Mouse (Mus musculus): ENCODE results near the gene Efcab8. TPM values are rescaled to one million over a fixed set of nuclear protein-coding genes. Genes with fewer than 3 reads are reported as not detected.

Efcab8 gene
- total and polyA plus RNA-seq, 3 experiments, result 0.04 to 0.19 TPM; not detected in 1

GRCm38 (mm10) chr2:153859581-153859980 is 79.8 kb downstream of the Efcab8 start:
- H3K36me3 ChIP-seq (ENCODE audit: control insufficient read depth in 1 of 2, insufficient read depth in 2 of 2, low read length in 2 of 2), result no peaks in the 10 kb centered on the region
- H3K9me3 ChIP-seq (replicated peaks; ENCODE audit: insufficient read depth, low read length), result no peaks in the 10 kb centered on the region
- H3K4me1 ChIP-seq (ENCODE audit: control insufficient read depth in 1 of 2, insufficient read depth in 2 of 2, low read length in 2 of 2), result no peaks in the 10 kb centered on the region
- no peak overlapping the region for H3K4me3 ChIP-seq (ENCODE audit: control insufficient read depth in 1 of 2, insufficient read depth in 1 of 2, low read depth in 2 of 2, low read length in 2 of 2)
- no peak overlapping the region for H3K9ac ChIP-seq (ENCODE audit: control insufficient read depth, low read depth, low read length, poor library complexity, severe bottlenecking)
- no peak for TF ChIP-seq ZKSCAN1 (IDR thresholded peaks at IDR 0.05; ENCODE audit: low read depth, low read length)
- TF ChIP-seq MAFK (IDR thresholded peaks at IDR 0.05; ENCODE audit: borderline replicate concordance, low read depth, low read length), result no peak
- TF ChIP-seq CHD2 (IDR thresholded peaks at IDR 0.05; ENCODE audit: low read length), result no peak
- no peak for TF ChIP-seq KAT2A (conservative IDR thresholded peaks at IDR 0.05; ENCODE audit: low read depth, low read length)
- no peak for TF ChIP-seq HCFC1 (IDR thresholded peaks at IDR 0.05; ENCODE audit: low read depth, low read length)
- TF ChIP-seq ELF1 (IDR thresholded peaks at IDR 0.05; ENCODE audit: low read depth, low read length), result no peak
- TF ChIP-seq POLR2AphosphoS2 (IDR thresholded peaks at IDR 0.05; ENCODE audit: low read length), result no peak
- no peak for TF ChIP-seq TBP (IDR thresholded peaks at IDR 0.05; ENCODE audit: low read depth, low read length)
- no peak for TF ChIP-seq ZC3H11A (IDR thresholded peaks at IDR 0.05; ENCODE audit: low read depth, low read length)
- no peak for TF ChIP-seq MAX (IDR thresholded peaks at IDR 0.05; ENCODE audit: low read length)
- no peak overlapping the region for H3K27ac ChIP-seq (ENCODE audit: control insufficient read depth, low read depth, low read length)
- DNase-seq (ENCODE audit: low read depth, low spot score), result no peak
- no peaks in the 10 kb centered on the region for H3K79me2 ChIP-seq (ENCODE audit: control insufficient read depth, insufficient read depth, low read length, poor library complexity)
- no peaks in the 10 kb centered on the region for H3K27me3 ChIP-seq (ENCODE audit: control insufficient read depth in 1 of 2, insufficient read depth in 2 of 2, low read length in 2 of 2)

DNA sequence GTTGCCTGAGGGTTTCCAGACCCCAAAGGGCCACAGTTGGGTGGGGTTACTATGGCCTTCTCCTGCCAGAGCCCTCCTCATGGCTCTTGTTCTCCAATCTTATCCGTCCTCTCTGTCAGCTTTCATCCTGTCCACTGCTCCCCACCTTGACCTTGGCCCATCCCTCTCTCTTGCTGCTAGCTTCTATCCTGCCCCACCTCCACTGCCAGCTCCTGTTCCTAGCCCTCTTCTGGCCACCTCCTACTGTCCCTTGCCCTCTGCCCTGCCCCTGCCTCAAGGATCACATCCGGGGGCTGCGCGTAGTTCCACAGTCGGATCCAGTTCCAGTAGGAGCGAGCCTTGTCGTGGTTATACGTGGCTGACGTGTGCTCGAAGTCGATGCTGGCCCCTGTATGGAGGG is 80.6 kb downstream of the Efcab8 start:
- H3K9me3 ChIP-seq (replicated peaks; ENCODE audit: insufficient read depth, low read length), result no peaks in the 10 kb centered on the region
- no peak overlapping the region for H3K9ac ChIP-seq (ENCODE audit: control insufficient read depth, low read depth, low read length, poor library complexity, severe bottlenecking)
- H3K79me2 ChIP-seq (ENCODE audit: control insufficient read depth, insufficient read depth, low read length, poor library complexity), result no peaks in the 10 kb centered on the region
- no peaks in the 10 kb centered on the region for H3K4me1 ChIP-seq (ENCODE audit: control insufficient read depth in 1 of 2, insufficient read depth in 2 of 2, low read length in 2 of 2)
- no peaks in the 10 kb centered on the region for H3K36me3 ChIP-seq (ENCODE audit: control insufficient read depth in 1 of 2, insufficient read depth in 2 of 2, low read length in 2 of 2)
- no peak overlapping the region for H3K4me3 ChIP-seq (ENCODE audit: control insufficient read depth in 1 of 2, insufficient read depth in 1 of 2, low read depth in 2 of 2, low read length in 2 of 2)
- no peak for DNase-seq (ENCODE audit: low read depth, low spot score)
- TF ChIP-seq MAZ (IDR thresholded peaks at IDR 0.05; ENCODE audit: low read depth, low read length), result no peak
- no peak for TF ChIP-seq EP300 (IDR thresholded peaks at IDR 0.05; ENCODE audit: low read depth in 1 of 2, low read length in 2 of 2)
- TF ChIP-seq ELF1 (IDR thresholded peaks at IDR 0.05; ENCODE audit: low read depth, low read length), result no peak
- TF ChIP-seq TBP (IDR thresholded peaks at IDR 0.05; ENCODE audit: low read depth, low read length), result no peak
- TF ChIP-seq BHLHE40 (IDR thresholded peaks at IDR 0.05; ENCODE audit: borderline replicate concordance, low read depth, low read length), result no peak
- no peak for TF ChIP-seq POLR2A (IDR thresholded peaks at IDR 0.05; ENCODE audit: control insufficient read depth in 1 of 2, insufficient read depth in 1 of 2, low read depth in 1 of 2, low read length in 2 of 2, poor library complexity in 1 of 2)
- TF ChIP-seq HCFC1 (IDR thresholded peaks at IDR 0.05; ENCODE audit: low read depth, low read length), result no peak
- no peak overlapping the region for H3K27ac ChIP-seq (ENCODE audit: control insufficient read depth, low read depth, low read length)
- H3K27me3 ChIP-seq (ENCODE audit: control insufficient read depth in 1 of 2, insufficient read depth in 2 of 2, low read length in 2 of 2), result no peaks in the 10 kb centered on the region

- H3K9me3 ChIP-seq (replicated peaks; ENCODE audit: insufficient read depth, low read length), result no peaks in the 10 kb centered on the region
- no peak overlapping the region for H3K4me3 ChIP-seq (ENCODE audit: control insufficient read depth in 1 of 2, insufficient read depth in 1 of 2, low read depth in 2 of 2, low read length in 2 of 2)
- H3K27me3 ChIP-seq (ENCODE audit: control insufficient read depth in 1 of 2, insufficient read depth in 2 of 2, low read length in 2 of 2), result no peaks in the 10 kb centered on the region
- no peak overlapping the region for H3K9ac ChIP-seq (ENCODE audit: control insufficient read depth, low read depth, low read length, poor library complexity, severe bottlenecking)
- TF ChIP-seq JUND (IDR thresholded peaks at IDR 0.05; ENCODE audit: low read depth, low read length) (no peak), MAZ (IDR thresholded peaks at IDR 0.05; ENCODE audit: low read depth, low read length) (no peak), ZNF384 (IDR thresholded peaks at IDR 0.05; ENCODE audit: low read depth, low read length) (no peak), RCOR1 (IDR thresholded peaks at IDR 0.05; ENCODE audit: low read depth, low read length) (no peak), CTCF (IDR thresholded peaks at IDR 0.05 in 2 of 3, conservative IDR thresholded peaks at IDR 0.05 in 1 of 3; ENCODE audit: control insufficient read depth in 1 of 3, insufficient read depth in 1 of 3, low read depth in 2 of 3, low read length in 3 of 3, poor library complexity in 1 of 3, severe bottlenecking in 1 of 3) (no peak), BHLHE40 (IDR thresholded peaks at IDR 0.05; ENCODE audit: borderline replicate concordance, low read depth, low read length) (no peak), NELFE (IDR thresholded peaks at IDR 0.05; ENCODE audit: low read depth, low read length) (no peak), E2F4 (IDR thresholded peaks at IDR 0.05; ENCODE audit: borderline replicate concordance, low read depth, low read length) (no peak), MXI1 (IDR thresholded peaks at IDR 0.05; ENCODE audit: low read depth, low read length) (no peak), SMC3 (IDR thresholded peaks at IDR 0.05; ENCODE audit: low read depth, low read length) (no peak), TCF12 (IDR thresholded peaks at IDR 0.05; ENCODE audit: low read depth, low read length) (no peak)
- DNase-seq (ENCODE audit: low read depth, low spot score), result no peak
- no peaks in the 10 kb centered on the region for H3K4me1 ChIP-seq (ENCODE audit: control insufficient read depth in 1 of 2, insufficient read depth in 2 of 2, low read length in 2 of 2)
- no peak overlapping the region for H3K27ac ChIP-seq (ENCODE audit: control insufficient read depth, low read depth, low read length)
- H3K79me2 ChIP-seq (ENCODE audit: control insufficient read depth, insufficient read depth, low read length, poor library complexity), result no peaks in the 10 kb centered on the region
- no peaks in the 10 kb centered on the region for H3K36me3 ChIP-seq (ENCODE audit: control insufficient read depth in 1 of 2, insufficient read depth in 2 of 2, low read length in 2 of 2)
These were observed 81.0 kb downstream of the Efcab8 start for GRCm38 (mm10) chr2:153860715-153861114.

All from MEL (cell line).